Mouse (Mus musculus) adrenal gland, adult 8-10 months (tissue): Measurements from ENCODE around the gene Oprm1. TPM values are rescaled to one million over a fixed set of nuclear protein-coding genes. Genes with fewer than 3 reads are reported as not detected.

Experiments used
- DNase-seq: peaks from one replicate; pipeline ENCODE4 v3.0.0; 2022
- total RNA-seq, 4 experiments: library from RNA; stranded (reverse); gene quantifications; 2 replicates each; pipeline ENCODE4 v1.2.4; 2022

Oprm1 gene
- total RNA-seq, 4 experiments from 2014 or later = 0.49 to 0.67 (median 0.63) TPM

DNA sequence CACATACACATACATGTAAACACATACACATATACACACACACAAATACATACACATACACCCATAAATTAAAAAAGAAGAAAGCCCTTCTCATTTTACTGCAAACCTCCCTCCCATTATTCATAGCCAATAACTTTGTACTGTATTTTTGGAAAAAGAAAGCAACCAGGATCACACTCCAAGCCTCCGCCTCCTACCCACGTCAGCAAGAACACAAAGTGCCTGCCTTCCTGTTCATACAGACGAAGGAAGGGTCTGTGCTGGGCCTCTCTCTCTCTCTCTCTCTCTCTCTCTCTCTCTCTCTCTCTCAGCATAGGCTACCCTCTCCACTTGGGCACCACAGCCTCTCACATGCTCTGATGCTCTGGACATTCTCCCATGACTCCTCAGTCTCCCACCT, 137.5 kb downstream of the Oprm1 start:
- no peak for DNase-seq

GRCm38 (mm10) chr10:6896659-6897303, 138.5 kb downstream of the Oprm1 start:
- DNase-seq = no peak

DNA sequence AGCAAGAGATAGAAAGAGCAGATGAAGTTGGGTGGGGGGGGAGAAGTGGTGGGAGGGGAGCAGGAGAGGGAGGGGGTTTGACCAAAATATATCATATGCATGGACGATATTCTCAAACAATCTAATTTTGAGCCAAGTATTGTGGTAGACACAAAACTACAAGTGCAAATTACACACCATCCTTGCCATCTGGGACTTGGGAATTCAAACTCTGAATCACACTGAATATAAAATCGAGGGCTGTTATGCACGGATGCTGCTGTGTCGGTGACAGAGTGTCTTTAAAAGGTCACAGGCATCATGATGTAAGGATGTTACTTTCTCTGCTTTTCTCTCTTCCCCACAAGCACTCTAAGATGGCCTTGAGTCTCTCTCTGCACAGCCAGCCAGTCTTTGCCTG, 141.8 kb downstream of the Oprm1 start:
- no peak for DNase-seq

DNA sequence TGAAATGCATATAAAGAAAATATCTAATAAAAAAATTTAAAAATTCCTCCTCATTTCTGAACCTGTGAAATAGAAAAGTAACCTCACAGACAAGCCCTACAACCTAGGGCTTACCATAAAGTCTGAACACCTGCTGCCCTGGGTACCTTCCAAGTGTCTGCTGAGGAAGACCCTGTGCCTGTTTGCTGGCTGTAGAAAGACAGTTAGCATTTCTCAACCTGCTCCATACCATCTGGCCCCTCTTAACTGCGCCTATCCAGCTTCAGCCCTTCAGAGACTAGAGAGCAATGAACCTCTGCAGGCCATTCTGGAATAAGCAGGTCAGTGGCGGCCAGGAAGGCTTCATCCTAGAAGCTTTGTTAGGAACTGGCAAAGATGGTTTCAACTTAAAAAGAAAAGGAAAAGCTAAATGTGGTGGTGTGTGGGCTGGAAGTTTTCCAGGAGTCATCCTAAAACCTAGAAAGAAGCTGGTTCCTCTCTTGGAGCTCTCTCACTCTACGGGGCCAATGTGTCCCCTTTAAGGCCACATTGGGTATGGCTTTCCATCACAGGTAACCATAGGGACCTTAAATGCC, 143.6 kb downstream of the Oprm1 start:
- no peak for DNase-seq

- no peak for DNase-seq
These were observed 151.5 kb downstream of the Oprm1 start for GRCm38 (mm10) chr10:6909763-6910162.

GRCm38 (mm10) chr10:6915991-6916390, 157.7 kb downstream of the Oprm1 start:
- DNase-seq = no peak

DNA sequence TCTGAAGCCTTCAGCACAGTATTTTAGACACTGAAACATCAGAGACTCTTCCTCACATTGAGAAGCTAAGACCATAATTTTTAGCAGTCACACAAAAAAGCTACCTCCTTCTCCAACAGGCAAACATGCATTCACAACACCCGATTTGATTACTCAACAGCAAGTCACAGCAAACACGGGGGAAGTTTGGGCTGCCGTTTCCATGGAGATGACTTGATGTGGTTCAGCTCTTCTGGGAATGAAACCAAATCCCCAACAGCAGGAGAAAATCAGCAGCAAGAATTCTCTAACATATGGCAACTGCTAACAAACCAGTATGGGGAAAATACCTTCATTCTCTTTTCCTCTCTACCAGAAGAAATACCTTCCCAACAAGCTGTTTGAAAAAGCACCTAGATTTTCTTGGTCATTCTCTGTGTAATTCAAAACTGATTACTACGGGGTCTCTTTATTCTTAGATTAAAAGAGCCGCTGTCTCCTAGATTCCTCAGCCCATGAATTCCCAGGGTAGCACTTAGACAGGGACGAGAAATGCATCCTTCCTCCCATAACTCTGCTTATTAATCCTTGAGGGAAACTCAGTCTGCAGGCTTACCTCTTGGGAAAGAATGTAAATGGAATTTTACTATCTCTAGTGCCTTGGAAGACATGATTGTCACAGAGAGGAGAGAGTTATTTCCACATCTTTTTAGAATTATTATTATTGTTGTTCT, 158.4 kb downstream of the Oprm1 start:
- DNase-seq = no peak

DNA sequence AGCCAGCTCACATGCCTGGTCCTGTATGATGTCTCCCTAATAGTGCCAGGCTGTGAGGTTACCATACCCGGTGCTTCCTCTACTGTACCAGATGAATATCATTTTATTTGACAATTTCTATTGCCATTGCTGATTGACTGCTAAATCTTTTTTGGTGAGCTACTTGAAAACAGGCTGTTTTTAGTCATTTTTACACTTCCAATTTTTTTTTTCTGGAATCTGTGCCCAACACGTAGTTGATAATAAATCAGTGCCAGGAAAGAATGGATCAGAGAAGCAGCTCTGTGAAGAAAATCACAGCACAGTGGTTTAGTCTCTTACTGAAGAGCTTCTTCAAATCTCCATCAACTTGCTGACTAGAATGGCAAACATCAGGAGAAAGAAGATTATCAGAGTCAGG, 168.4 kb downstream of the Oprm1 start:
- DNase-seq = no peak

GRCm38 (mm10) chr10:6927600-6928223, 169.4 kb downstream of the Oprm1 start:
- no peak for DNase-seq

GRCm38 (mm10) chr10:6928905-6929304, 170.6 kb downstream of the Oprm1 start:
- no peak for DNase-seq

- no peak for DNase-seq
These were observed 172.1 kb downstream of the Oprm1 start for GRCm38 (mm10) chr10:6930398-6930797.

GRCm38 (mm10) chr10:6930889-6931288, 172.6 kb downstream of the Oprm1 start:
- no peak for DNase-seq

- DNase-seq = no peak
These were observed 176.5 kb downstream of the Oprm1 start for GRCm38 (mm10) chr10:6934776-6935175.

- no peak for DNase-seq
These were observed 178.5 kb downstream of the Oprm1 start for GRCm38 (mm10) chr10:6936671-6937425.

DNA sequence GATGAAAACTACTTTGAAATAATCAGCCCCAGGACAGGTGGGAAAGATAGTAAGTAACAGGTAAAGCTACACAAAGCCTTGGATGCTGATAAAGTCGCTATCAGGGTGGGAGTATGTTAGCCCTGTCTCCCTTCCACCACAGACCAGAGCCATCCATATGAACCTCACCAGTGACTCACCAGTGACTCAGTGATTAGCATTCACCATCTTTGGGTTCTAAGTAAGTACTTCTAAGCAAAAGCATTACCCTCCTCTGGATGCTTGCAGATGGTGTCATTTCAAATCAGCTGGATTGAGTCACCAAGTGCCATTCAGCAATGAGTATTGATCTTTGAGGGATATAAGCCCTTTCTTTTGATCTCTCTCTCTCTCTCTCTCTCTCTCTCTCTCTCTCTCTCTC, 194.8 kb downstream of the Oprm1 start:
- DNase-seq = no peak

DNA sequence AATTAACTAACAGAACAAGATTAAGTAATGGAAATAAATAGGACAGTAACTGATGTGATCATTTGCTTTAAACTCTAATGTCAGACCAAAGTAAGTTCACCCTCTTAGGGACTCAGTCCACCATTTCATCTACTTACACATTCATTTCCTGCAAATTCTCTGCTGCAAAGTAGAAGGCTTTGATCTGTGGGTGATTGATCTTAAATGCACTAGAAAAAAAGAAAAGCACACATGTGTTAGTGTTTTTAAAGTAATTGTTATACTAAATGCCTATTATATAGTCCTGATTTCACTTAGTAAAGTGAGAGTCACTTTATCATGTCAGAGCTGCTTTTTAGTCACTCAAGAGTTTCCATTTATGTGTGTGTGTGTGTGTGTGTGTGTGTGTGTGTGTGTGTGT, 196.2 kb downstream of the Oprm1 start:
- DNase-seq = no peak

- DNase-seq = no peak
These were observed 198.1 kb downstream of the Oprm1 start for GRCm38 (mm10) chr10:6956357-6956756.

GRCm38 (mm10) chr10:6958791-6959190, 200.5 kb downstream of the Oprm1 start:
- no peak for DNase-seq

DNA sequence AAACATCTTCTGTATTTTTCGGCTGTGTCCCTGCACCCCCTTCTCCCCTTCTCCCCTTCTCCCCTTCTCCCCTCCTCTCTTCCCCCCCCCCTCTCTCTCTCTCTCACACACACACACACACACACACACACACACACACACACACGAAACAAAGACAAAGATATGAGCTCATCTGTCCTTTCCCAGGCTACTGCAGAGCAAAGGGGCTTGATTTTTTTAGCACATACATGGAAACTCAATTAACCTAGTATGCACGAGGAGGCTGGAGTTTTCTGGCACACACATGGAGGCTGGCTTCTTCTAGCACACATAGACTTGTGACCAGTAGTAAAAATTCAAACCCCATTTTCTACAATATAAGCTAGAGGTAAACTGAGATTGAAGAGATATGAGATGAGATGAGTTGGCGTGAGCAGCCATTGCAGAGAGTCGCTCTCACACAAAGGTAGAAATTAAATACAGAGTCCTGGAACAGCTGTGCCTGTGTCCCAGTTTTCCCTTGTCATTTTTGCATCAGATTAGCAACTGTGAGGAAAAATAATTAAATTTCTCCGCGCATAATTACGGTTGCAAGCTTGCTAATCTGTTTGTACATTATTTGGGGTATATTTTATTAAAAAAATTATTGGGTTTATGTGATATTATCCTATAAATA, 209.4 kb downstream of the Oprm1 start:
- no peak for DNase-seq

- no peak for DNase-seq
These were observed 210.0 kb downstream of the Oprm1 start for GRCm38 (mm10) chr10:6968334-6968733.

DNA sequence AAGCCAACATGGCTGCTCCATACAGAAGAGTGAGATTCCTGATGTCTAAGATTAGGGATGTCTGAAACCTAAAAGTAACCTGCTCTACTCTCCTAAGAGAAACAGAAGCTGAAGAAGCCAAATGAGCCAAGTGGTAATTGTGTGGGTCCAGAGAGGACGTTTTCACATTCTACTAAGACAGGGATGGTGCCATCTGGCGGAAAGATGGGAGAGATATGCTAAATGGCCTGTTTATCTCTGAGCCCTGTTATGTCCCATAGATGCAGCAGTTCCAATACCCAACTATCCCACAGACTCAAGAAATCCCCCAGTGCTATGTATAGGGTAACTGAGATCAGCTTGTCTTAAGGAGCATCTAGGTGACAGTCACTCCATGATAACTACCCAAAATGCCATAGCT, 219.5 kb downstream of the Oprm1 start:
- DNase-seq = no peak

GRCm38 (mm10) chr10:6978733-6979132, 220.4 kb downstream of the Oprm1 start:
- no peak for DNase-seq
